Mouse (Mus musculus) embryonic facial prominence, embryonic 15.5 days (tissue): Measurements from ENCODE around the gene Serpina16. TPM values are rescaled to one million over a fixed set of nuclear protein-coding genes. Genes with fewer than 3 reads are reported as not detected.

Experiments used
- ATAC-seq: fragments of 200-750 bp; cut with Nextera tagmentation; 2 replicates; pipeline ENCODE4 v1.8.0; 2017; ENCODE audit warnings: low read depth, moderate TSS enrichment; ENCODE audit not compliant: insufficient number of reproducible peaks, low FRiP score, low TSS enrichment
- H3K27ac ChIP-seq: fragments of 300-500 bp; sonication (generic); replicated peaks from 2 replicates; pipeline ENCODE4 v1.5.1; 2015; ENCODE audit warnings: mild to moderate bottlenecking, inconsistent platforms
- H3K27me3 ChIP-seq: fragments of 300-500 bp; sonication (generic); 2 replicates; pipeline ENCODE4 v1.6.1; 2015; ENCODE audit warnings: inconsistent platforms
- H3K36me3 ChIP-seq: fragments of 300-500 bp; sonication (generic); 2 replicates; pipeline ENCODE4 v1.6.1; 2015; ENCODE audit warnings: mild to moderate bottlenecking, inconsistent platforms
- H3K4me1 ChIP-seq: fragments of 300-500 bp; sonication (generic); 2 replicates; pipeline ENCODE4 v1.6.1; 2015; ENCODE audit warnings: inconsistent platforms
- H3K4me2 ChIP-seq: fragments of 300-500 bp; sonication (generic); replicated peaks from 2 replicates; pipeline ENCODE4 v1.6.1; 2015; ENCODE audit warnings: mild to moderate bottlenecking, inconsistent platforms
- H3K4me3 ChIP-seq: fragments of 300-500 bp; sonication (generic); replicated peaks from 2 replicates; pipeline ENCODE4 v1.5.1; 2015; ENCODE audit warnings: mild to moderate bottlenecking, inconsistent platforms
- H3K9ac ChIP-seq: fragments of 300-500 bp; sonication (generic); 2 replicates; pipeline ENCODE4 v1.6.1; 2015; ENCODE audit warnings: inconsistent platforms
- H3K9me3 ChIP-seq: fragments of 300-500 bp; sonication (generic); replicated peaks from 2 replicates; pipeline ENCODE4 v1.6.1; 2016; ENCODE audit warnings: inconsistent platforms
- WGBS: fragments of 180-500 bp; shearing (Covaris S2); methylation state at CpG from one replicate; pipeline ENCODE4 v1.1.7; 2015; 5-methylcytosine and 5-hydroxymethylcytosine counted together
- polyA plus RNA-seq: library from polyadenylated mRNA; unstranded; fragments of >200 nt; fragmentation: Nextera tagmentation; extraction: Ambion mirVana; gene quantifications from 2 replicates; pipeline ENCODE4 v1.2.1, GENCODE M21; 2015

Serpina16 gene
- polyA plus RNA-seq, result not detected in 2 replicates

DNA sequence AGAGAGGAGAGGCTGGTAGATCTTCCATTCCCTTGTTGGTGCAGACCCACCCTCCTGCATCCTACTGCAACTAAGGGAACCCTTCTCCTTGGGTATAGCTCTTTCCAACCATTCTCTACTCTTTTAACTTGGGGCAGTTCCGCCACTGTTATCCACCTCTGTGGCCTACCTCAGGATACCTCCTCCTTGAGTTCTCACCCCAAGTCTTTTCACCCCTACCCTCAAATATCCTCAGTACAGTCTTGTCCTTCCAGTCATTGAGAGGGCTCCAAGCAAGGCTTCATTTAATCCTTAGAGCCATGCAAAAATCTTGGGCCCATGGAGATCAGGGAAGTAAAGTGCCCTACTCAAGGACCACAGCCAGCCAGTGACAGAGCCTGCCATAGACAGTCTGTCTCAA is at the start of gene Serpina16:
Gene Serpina16 (minus strand): TSS at position 101 of the 400 bp plus-strand sequence.
- Histone ChIP-seq H3K9ac (no peak within 1 kb of the TSS), H3K36me3 (no peaks in the 10 kb centered on the region), H3K4me1 (no peaks in the 10 kb centered on the region), H3K4me2 (no peak within 1 kb of the TSS), H3K9me3 (no peaks in the 10 kb centered on the region), H3K4me3 (no peak within 1 kb of the TSS), H3K27ac (no peak within 1 kb of the TSS), H3K27me3 (no peaks in the 10 kb centered on the region)
- ATAC-seq, result no peak
- 82% methylated on average over 1 of the region's 1 CpGs for whole genome bisulfite sequencing

- H3K4me3 ChIP-seq, result no peak overlapping the region
- no peak for ATAC-seq
- WGBS, result 73% methylated on average over 3 of the region's 3 CpGs
- H3K9ac ChIP-seq, result no peak overlapping the region
- no peaks in the 10 kb centered on the region for H3K9me3 ChIP-seq
- no peaks in the 10 kb centered on the region for H3K27me3 ChIP-seq
- no peaks in the 10 kb centered on the region for H3K4me1 ChIP-seq
- no peaks in the 10 kb centered on the region for H3K36me3 ChIP-seq
- H3K4me2 ChIP-seq, result no peak overlapping the region
- no peak overlapping the region for H3K27ac ChIP-seq
Observed at GRCm38 (mm10) chr12:103711537-103711936, 35.6 kb upstream of the Serpina16 start.

GRCm38 (mm10) chr12:103710405-103710804 is 34.5 kb upstream of the Serpina16 start:
- H3K4me1 ChIP-seq, result no peaks in the 10 kb centered on the region
- no peak overlapping the region for H3K4me2 ChIP-seq
- H3K9me3 ChIP-seq, result no peaks in the 10 kb centered on the region
- no peaks in the 10 kb centered on the region for H3K36me3 ChIP-seq
- no peak overlapping the region for H3K27ac ChIP-seq
- 61% methylated on average over 1 of the region's 1 CpGs for WGBS
- ATAC-seq, result no peak
- no peak overlapping the region for H3K9ac ChIP-seq
- H3K4me3 ChIP-seq, result no peak overlapping the region
- H3K27me3 ChIP-seq, result no peaks in the 10 kb centered on the region

DNA sequence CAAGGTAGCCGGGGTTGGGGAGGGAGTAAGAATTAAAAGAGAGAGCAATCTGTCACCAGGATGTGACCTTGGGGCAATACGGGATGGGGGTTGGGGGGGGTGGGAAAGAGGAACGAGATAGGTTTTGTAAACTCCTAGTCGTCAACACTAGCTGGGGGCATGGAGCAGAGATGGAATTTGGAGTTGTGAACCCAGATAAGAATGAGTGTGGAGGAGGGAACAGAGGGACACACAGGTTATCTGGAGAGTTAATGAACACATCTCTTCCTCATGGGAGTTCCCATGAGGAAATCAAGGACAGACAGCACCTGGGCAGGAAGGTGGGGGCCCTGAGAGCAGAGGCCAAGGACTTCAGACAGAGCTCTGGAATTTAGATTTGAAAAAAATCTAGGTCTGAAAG is 30.2 kb upstream of the Serpina16 start:
- H3K4me1 ChIP-seq, result no peaks in the 10 kb centered on the region
- no peak overlapping the region for H3K4me3 ChIP-seq
- H3K9me3 ChIP-seq, result no peaks in the 10 kb centered on the region
- no peak overlapping the region for H3K9ac ChIP-seq
- 62% methylated on average over 4 of the region's 4 CpGs for WGBS
- H3K27me3 ChIP-seq, result no peaks in the 10 kb centered on the region
- H3K27ac ChIP-seq, result no peak overlapping the region
- H3K36me3 ChIP-seq, result no peaks in the 10 kb centered on the region
- H3K4me2 ChIP-seq, result no peak overlapping the region
- no peak for ATAC-seq

GRCm38 (mm10) chr12:103705547-103705946 is 29.6 kb upstream of the Serpina16 start:
- Histone ChIP-seq H3K4me1 (no peaks in the 10 kb centered on the region), H3K27me3 (no peaks in the 10 kb centered on the region), H3K27ac (no peak overlapping the region), H3K9me3 (no peaks in the 10 kb centered on the region), H3K9ac (no peak overlapping the region), H3K4me3 (no peak overlapping the region), H3K4me2 (no peak overlapping the region), H3K36me3 (no peaks in the 10 kb centered on the region)
- WGBS, result 69% methylated on average over 2 of the region's 2 CpGs
- ATAC-seq, result no peak

GRCm38 (mm10) chr12:103700144-103700750 is 24.3 kb upstream of the Serpina16 start:
- no peaks in the 10 kb centered on the region for H3K9me3 ChIP-seq
- H3K27me3 ChIP-seq, result no peaks in the 10 kb centered on the region
- no peak overlapping the region for H3K27ac ChIP-seq
- no peak for ATAC-seq
- H3K9ac ChIP-seq, result no peak overlapping the region
- no peak overlapping the region for H3K4me2 ChIP-seq
- no peak overlapping the region for H3K4me3 ChIP-seq
- WGBS, result 81% methylated on average over 4 of the region's 4 CpGs
- H3K36me3 ChIP-seq, result no peaks in the 10 kb centered on the region
- no peaks in the 10 kb centered on the region for H3K4me1 ChIP-seq

DNA sequence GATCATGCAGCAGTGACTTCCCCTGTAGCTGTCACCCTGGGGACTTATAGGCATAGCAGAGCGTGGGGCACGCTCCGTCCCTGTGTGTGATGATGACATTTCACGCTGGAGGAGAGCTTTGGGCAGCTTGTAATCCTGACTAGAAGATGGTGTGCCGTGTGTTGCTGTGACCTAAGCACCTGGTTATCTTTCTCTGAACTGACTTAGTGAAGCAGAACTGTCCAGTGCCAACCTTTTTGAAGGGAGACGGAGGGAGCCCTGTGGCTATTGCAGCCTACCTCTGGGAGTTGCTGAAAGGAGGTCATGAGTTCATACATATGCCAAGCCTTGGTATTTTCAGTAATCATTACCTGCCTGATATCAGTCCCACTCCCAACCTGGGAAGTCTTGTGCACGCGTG is 19.5 kb upstream of the Serpina16 start, which contains the start of gene Serpina1f:
Gene Serpina1f (minus strand): TSS at position 101 of the 400 bp plus-strand sequence.
- H3K4me1 ChIP-seq, result no peaks in the 10 kb centered on the region
- no peak within 1 kb of the TSS for H3K9ac ChIP-seq
- no peaks in the 10 kb centered on the region for H3K9me3 ChIP-seq
- H3K4me3 ChIP-seq, result no peak within 1 kb of the TSS
- no peaks in the 10 kb centered on the region for H3K27me3 ChIP-seq
- no peak for ATAC-seq
- WGBS, result 91% methylated on average over 8 of the region's 8 CpGs
- no peaks in the 10 kb centered on the region for H3K36me3 ChIP-seq
- no peak within 1 kb of the TSS for H3K27ac ChIP-seq
- H3K4me2 ChIP-seq, result no peak within 1 kb of the TSS

GRCm38 (mm10) chr12:103688221-103688814 is 12.4 kb upstream of the Serpina16 start:
- Histone ChIP-seq H3K4me2 (no peak overlapping the region), H3K4me1 (no peaks in the 10 kb centered on the region), H3K27ac (no peak overlapping the region), H3K4me3 (no peak overlapping the region), H3K36me3 (no peaks in the 10 kb centered on the region), H3K9ac (no peak overlapping the region), H3K9me3 (no peaks in the 10 kb centered on the region), H3K27me3 (no peaks in the 10 kb centered on the region)
- 49% methylated on average over 3 of the region's 3 CpGs for WGBS
- ATAC-seq, result no peak

- Histone ChIP-seq H3K4me2 (no peak overlapping the region), H3K9ac (no peak overlapping the region), H3K36me3 (no peaks in the 10 kb centered on the region), H3K9me3 (no peaks in the 10 kb centered on the region), H3K4me1 (no peaks in the 10 kb centered on the region), H3K27ac (no peak overlapping the region), H3K4me3 (no peak overlapping the region), H3K27me3 (no peaks in the 10 kb centered on the region)
- 69% methylated on average over 7 of the region's 7 CpGs for WGBS
- ATAC-seq, result no peak
Observed at GRCm38 (mm10) chr12:103687021-103687420, 11.1 kb upstream of the Serpina16 start.

GRCm38 (mm10) chr12:103686050-103686449 is 10.1 kb upstream of the Serpina16 start:
- Histone ChIP-seq H3K9me3 (no peaks in the 10 kb centered on the region), H3K4me3 (no peak overlapping the region), H3K4me2 (no peak overlapping the region), H3K9ac (no peak overlapping the region), H3K27me3 (no peaks in the 10 kb centered on the region), H3K27ac (no peak overlapping the region), H3K4me1 (no peaks in the 10 kb centered on the region), H3K36me3 (no peaks in the 10 kb centered on the region)
- ATAC-seq, result no peak
- WGBS, result 76% methylated on average over 3 of the region's 3 CpGs

DNA sequence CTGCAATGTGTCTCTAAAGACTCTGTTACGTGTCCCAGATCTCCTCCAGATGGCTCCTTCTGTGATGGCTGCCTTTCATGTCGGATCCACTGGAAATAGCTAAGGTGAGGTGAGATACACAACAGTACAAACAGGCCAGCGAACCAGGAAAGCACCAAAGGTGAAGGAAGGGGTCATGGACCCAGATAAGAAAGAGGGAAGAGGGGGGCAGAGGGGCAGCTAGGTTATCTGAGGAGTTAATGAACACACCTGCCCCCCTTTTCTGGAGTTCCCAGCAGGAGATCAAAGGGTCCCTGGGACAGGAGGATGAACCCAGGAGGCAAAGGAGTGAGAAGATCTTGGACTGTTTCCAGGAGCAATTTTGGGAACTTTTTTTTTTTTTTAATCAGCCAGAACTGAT is 9.4 kb upstream of the Serpina16 start:
- Histone ChIP-seq H3K9me3 (no peaks in the 10 kb centered on the region), H3K9ac (no peak overlapping the region), H3K27me3 (no peaks in the 10 kb centered on the region), H3K4me1 (no peaks in the 10 kb centered on the region), H3K36me3 (no peaks in the 10 kb centered on the region), H3K4me2 (no peak overlapping the region), H3K4me3 (no peak overlapping the region), H3K27ac (no peak overlapping the region)
- WGBS, result 70% methylated on average over 3 of the region's 3 CpGs
- ATAC-seq, result no peak

GRCm38 (mm10) chr12:103683775-103684174 is 7.8 kb upstream of the Serpina16 start:
- H3K9ac ChIP-seq, result no peak overlapping the region
- H3K36me3 ChIP-seq, result no peaks in the 10 kb centered on the region
- no peak overlapping the region for H3K4me3 ChIP-seq
- no peaks in the 10 kb centered on the region for H3K4me1 ChIP-seq
- no peak overlapping the region for H3K27ac ChIP-seq
- H3K27me3 ChIP-seq, result no peaks in the 10 kb centered on the region
- no peak overlapping the region for H3K4me2 ChIP-seq
- H3K9me3 ChIP-seq, result no peaks in the 10 kb centered on the region
- WGBS, result 46% methylated on average over 4 of the region's 4 CpGs
- ATAC-seq, result no peak
